Mouse (Mus musculus) thymus, postnatal 25 days (tissue): ENCODE measurements around the gene B830017H08Rik.

ENCODE experiments used
- DNase-seq: peaks from one replicate; pipeline ENCODE4 v3.0.0; 2022

The B830017H08Rik gene

GRCm38 (mm10) chr16:17832821-17833220 lies at the start of gene B830017H08Rik:
Gene B830017H08Rik (plus strand): TSS chr16:17833121.
- no peak for DNase-seq

GRCm38 (mm10) chr16:17785337-17785736 lies 47.6 kb upstream of the B830017H08Rik start:
- DNase-seq, result no peak

- DNase-seq, result no peak
These were observed 40.2 kb upstream of the B830017H08Rik start for GRCm38 (mm10) chr16:17792728-17793127.

GRCm38 (mm10) chr16:17794047-17794446 lies 38.9 kb upstream of the B830017H08Rik start:
- DNase-seq, result no peak

GRCm38 (mm10) chr16:17795643-17796042 lies 37.3 kb upstream of the B830017H08Rik start:
- DNase-seq, result no peak

- no peak for DNase-seq
These were observed 36.4 kb upstream of the B830017H08Rik start for GRCm38 (mm10) chr16:17796519-17796918.

- DNase-seq, result no peak
These were observed 35.7 kb upstream of the B830017H08Rik start, which contains the start of gene Scarf2 for GRCm38 (mm10) chr16:17796971-17797811. Gene Scarf2 (plus strand): TSS chr16:17797282.

- no peak for DNase-seq
These were observed 35.1 kb upstream of the B830017H08Rik start for GRCm38 (mm10) chr16:17797812-17798311.

GRCm38 (mm10) chr16:17798321-17799180 lies 34.4 kb upstream of the B830017H08Rik start:
- DNase-seq, result no peak

GRCm38 (mm10) chr16:17799584-17799983 lies 33.3 kb upstream of the B830017H08Rik start:
- DNase-seq, result no peak

- no peak for DNase-seq
These were observed 31.0 kb upstream of the B830017H08Rik start for GRCm38 (mm10) chr16:17801777-17802455.

GRCm38 (mm10) chr16:17802456-17802838 lies 30.5 kb upstream of the B830017H08Rik start:
- DNase-seq, result no peak

- no peak for DNase-seq
These were observed 29.9 kb upstream of the B830017H08Rik start for GRCm38 (mm10) chr16:17802839-17803674.

- no peak for DNase-seq
These were observed 29.1 kb upstream of the B830017H08Rik start for GRCm38 (mm10) chr16:17803675-17804448.

- peak; percentile 29 for DNase-seq
These were observed 28.4 kb upstream of the B830017H08Rik start for GRCm38 (mm10) chr16:17804449-17804912.

- DNase-seq, result no peak
These were observed 27.9 kb upstream of the B830017H08Rik start for GRCm38 (mm10) chr16:17804982-17805381.

- no peak for DNase-seq
These were observed 26.2 kb upstream of the B830017H08Rik start for GRCm38 (mm10) chr16:17806581-17807191.

- DNase-seq, result peak; percentile 95
These were observed 25.5 kb upstream of the B830017H08Rik start for GRCm38 (mm10) chr16:17807192-17808009.

GRCm38 (mm10) chr16:17809125-17809524 lies 23.8 kb upstream of the B830017H08Rik start:
- no peak for DNase-seq
